Mouse (Mus musculus): ENCODE measurements around the gene Adam22.

The Adam22 gene

DNA sequence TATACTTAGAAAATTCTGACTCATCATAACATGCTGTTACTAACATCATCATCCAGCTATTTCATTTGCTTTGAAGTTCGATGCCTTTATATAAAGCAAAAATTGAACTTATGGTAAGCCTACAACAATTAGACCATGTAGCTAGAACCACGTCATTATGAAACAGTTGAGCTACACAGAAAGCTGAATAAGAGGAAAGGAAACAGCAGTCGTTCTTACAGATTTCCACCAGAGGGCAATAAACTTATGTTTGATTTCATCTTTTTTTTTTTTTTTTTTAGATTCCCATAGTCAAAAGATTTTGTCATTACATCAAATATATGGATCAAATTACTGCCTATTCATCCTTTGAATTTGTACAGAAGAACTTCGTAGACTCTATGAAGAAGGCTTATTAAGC is 203.2 kb downstream of the Adam22 start:
- DNase-seq (ENCODE audit: low read depth, low spot score), result no peak

DNA sequence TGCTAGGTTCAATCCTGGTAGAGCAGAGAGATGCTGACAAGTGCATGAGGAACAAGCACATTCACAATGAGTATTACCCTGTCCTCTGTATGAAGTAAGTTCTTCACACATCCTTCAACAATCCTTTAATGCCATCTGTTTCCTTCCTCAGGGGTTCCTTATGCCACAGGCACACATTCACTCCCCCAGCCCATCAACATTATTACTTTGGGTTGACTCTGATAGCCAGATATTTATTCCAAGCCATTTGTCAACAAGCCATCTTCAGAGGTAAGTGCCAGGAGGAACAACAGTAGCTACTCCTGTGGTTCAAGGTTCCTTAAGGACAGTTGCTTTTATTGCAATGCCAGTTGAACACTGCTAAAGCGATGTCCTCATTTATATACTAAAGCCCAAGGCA is 216.3 kb downstream of the Adam22 start:
- no peak for DNase-seq (ENCODE audit: low read depth, low spot score)

GRCm38 (mm10) chr5:8146146-8146545 is 221.8 kb downstream of the Adam22 start:
- no peak for DNase-seq (ENCODE audit: low read depth, low spot score)

DNA sequence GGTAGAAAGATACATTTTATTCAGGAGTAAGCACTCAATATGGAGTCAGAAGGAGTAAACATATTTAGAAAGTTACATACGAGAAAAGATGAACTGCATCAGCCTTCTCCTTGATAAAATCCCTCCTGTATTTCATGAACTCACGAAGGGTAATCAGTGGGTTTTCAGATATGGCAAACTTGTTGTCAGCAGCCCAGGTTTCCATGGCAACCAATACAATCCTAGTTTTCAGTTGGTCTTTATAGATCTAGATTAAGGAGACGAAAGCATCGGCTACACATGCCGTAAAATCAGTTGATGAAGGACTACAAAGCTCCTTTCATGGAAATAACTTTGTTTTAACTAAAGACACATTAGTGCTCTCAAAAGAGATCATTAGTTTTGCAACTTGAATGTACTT is 222.5 kb downstream of the Adam22 start:
- no peak for DNase-seq (ENCODE audit: low read depth, low spot score)

DNA sequence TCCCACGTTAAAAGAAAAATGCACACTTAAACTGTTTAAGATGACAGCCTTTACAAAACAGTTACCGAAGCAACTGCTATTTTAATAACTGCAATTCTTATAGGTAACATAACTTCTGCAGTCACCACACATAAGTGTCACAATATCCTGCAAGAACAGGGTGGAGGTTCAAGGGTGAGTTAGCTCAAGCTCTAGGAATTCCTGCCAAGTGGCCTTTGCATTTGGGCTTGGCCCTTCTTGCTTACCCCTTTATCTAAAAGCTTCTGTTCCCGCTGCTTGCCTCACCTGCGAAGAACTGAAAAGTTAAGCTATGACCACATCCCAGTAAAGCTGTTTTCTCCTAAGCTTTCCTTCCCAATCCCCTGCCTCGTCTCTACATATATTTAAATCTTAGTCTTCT is 235.4 kb downstream of the Adam22 start:
- DNase-seq (ENCODE audit: low read depth, low spot score), result no peak

GRCm38 (mm10) chr5:8131918-8132317 is 236.0 kb downstream of the Adam22 start:
- no peak for DNase-seq (ENCODE audit: low read depth, low spot score)

DNA sequence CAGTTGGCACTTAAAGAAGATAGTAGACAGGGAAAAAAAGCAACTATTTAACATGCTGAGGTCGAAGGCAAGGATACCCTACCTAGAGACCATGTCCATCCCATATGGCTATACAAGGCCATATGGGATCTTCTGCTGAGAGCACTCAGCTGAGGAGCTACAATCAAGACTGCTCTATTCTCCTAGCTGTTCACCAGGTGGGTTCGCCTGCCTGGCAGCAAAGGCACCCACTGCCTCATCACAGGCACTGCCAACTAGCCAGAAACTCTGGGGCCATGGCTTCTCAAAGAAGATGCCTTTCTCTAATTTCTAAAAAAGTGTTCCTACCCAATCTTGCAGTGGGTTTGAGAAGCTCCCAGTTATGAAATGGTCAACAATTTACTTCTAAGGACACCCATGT is 238.2 kb downstream of the Adam22 start:
- DNase-seq (ENCODE audit: low read depth, low spot score), result no peak

GRCm38 (mm10) chr5:8120926-8121325 is 247.0 kb downstream of the Adam22 start:
- DNase-seq (ENCODE audit: low read depth, low spot score), result no peak

GRCm38 (mm10) chr5:8120087-8120486 is 247.9 kb downstream of the Adam22 start:
- no peak for DNase-seq (ENCODE audit: low read depth, low spot score)

DNA sequence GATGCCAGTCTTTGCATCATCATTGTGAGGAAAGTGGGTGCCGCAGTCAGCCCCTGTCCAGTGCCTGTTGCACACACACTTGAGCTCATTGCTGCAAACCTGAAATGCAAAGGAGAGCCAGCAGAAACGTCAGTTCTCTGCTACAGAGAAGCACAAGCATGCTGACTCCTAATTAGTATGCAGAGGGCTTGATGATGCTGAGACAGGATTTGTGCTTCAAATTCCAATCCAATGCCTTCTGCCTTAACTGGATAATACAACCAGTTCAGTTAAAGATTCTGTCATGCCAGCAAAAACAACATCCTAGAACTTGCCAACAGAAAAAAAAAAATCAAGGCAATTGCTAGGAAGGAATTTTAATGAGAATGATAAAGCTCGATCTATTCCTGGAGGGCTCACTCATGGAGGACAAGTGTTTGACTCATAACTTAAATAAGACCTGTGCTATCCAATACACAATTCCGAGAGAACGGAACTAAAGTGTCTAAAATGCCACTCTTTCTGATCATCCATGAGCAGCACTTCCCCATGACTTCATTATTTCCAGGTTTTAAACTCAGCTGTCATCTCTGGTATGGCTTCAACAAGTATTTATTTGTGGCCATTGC is 251.3 kb downstream of the Adam22 start:
- no peak for DNase-seq (ENCODE audit: low read depth, low spot score)

GRCm38 (mm10) chr5:8112246-8112645 is 255.7 kb downstream of the Adam22 start:
- DNase-seq (ENCODE audit: low read depth, low spot score), result no peak

DNA sequence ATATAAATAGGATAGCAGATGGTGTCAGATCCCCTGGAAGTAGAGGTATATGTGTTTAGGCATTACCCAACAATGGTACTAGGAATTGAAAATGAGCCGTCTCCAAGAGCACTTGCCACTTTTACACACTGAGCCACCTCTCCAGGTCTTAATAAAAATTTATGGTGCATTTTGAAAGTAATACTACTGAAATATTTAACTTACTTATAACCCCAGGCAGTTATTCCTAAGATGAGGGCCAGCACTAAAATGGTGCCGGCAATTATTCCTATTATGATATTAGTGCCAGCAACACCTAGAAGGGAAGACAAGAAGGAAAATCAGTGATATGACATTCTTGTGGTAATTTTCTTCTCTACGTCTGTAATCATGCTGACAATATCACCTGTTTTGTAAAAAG is 256.3 kb downstream of the Adam22 start:
- no peak for DNase-seq (ENCODE audit: low read depth, low spot score)

- DNase-seq (ENCODE audit: low read depth, low spot score), result no peak
These were observed 272.3 kb downstream of the Adam22 start for GRCm38 (mm10) chr5:8095689-8096088.

DNA sequence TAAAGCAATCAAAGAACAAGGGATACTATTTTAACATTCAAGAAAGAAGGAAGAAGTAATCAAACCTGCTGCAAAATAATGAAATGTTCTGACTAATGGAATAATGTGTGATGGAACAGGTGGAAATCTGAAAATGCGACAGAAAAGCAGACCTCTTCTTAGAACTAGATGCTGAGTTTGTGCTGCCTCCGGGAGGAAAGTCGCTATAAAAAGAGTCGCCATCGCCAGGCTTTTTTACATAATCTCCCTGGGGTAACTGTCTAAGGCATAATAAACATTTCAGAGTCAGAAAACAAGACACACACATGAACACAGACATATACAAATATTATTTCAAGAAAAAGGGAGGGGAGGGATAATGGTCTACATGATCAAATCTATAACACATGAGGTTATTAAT is 273.0 kb downstream of the Adam22 start:
- no peak for DNase-seq (ENCODE audit: low read depth, low spot score)

GRCm38 (mm10) chr5:8088147-8088546 is 279.8 kb downstream of the Adam22 start:
- DNase-seq (ENCODE audit: low read depth, low spot score), result no peak

DNA sequence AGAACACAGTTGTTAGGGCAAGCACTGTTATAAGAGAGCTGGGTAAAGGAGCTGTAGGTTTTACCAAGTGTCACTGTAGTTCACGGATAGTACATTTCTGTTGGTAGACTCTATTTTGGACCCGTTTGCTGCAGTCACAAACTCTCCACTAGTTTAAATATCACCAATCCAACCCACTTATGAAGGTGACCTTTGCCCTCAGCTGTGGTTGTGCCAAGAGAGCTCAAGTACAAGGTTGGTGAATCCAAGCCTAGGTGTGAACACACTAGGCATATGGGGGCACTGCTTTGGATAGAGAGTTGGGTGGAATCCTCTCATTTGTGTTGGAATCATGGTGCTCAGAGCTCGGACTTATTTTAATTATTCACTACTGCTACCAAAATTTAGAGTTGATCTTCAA is 282.3 kb downstream of the Adam22 start:
- DNase-seq (ENCODE audit: low read depth, low spot score), result no peak

DNA sequence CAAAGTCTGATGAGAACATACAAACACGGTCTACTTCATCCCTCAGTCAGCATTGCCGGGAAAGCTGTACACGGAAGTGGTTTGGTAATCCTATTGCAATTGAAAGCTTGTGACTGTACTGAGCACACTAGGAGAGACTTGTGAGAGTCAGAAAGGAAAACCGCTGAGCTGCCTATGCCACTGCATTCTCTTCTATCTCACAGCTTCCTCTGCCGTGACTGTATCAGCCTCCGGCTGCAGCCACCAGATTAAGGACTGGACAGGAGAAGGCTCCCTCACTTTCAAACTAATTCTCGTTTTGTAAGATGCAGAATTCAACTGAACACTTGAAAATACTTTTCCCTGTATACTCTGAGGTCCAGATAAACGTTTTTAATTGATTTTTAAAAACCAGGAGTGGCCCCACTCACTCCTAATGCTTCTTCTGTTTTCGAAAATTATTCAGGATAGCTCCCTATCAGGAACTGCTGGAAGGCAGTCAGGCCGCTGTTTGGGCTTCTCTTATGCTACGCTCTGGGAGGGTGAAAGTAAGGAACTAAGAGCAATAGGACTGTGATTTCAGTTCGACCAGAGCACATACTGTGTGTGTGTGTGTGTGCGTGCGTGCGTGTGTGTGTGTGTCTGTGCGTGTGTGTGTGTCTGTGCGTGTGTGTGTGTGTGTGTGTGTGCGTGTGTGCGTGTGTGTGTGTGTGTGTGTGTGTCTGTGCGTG is 285.0 kb downstream of the Adam22 start:
- DNase-seq (ENCODE audit: low read depth, low spot score), result no peak

DNA sequence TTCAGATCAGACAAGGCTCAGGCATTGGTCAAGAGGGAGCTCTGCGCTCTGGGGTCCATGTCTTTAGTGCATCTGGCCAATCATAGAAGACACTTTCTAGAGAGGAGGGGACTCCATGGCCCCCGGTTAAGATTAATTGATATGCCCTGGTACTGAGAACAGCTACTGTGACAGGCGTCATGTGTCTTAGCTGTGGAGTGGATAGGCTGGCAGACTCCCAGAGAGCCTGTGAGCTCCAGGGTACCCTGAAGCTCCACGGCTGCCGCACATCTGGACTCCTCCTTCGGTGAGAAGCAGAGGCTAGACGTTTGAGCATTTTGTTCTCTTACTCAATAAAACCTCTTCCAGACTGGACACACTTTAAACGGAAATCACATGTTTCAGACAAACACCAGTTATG is 290.5 kb downstream of the Adam22 start:
- no peak for DNase-seq (ENCODE audit: low read depth, low spot score)

GRCm38 (mm10) chr5:8073901-8074561 is 293.9 kb downstream of the Adam22 start:
- no peak for DNase-seq (ENCODE audit: low read depth, low spot score)

DNA sequence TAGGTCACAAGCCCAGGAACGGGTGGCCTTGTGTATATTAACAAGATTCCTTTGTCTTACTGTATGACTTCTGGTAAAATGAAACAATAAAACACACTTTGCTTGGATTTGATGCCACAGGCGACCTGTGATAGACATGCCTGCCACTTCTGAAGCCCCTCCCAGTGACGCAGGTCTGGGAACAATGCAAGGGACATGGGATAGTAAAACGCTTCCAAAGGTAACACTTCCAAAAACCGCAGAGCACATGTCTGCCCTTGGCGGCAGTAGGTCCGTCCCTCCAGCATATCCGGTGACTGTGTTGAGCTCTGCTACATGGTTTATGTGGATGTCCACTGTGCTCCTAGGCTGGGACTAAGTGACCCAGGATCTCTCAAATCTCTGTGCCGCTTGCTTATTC is 294.6 kb downstream of the Adam22 start:
- no peak for DNase-seq (ENCODE audit: low read depth, low spot score)

DNA sequence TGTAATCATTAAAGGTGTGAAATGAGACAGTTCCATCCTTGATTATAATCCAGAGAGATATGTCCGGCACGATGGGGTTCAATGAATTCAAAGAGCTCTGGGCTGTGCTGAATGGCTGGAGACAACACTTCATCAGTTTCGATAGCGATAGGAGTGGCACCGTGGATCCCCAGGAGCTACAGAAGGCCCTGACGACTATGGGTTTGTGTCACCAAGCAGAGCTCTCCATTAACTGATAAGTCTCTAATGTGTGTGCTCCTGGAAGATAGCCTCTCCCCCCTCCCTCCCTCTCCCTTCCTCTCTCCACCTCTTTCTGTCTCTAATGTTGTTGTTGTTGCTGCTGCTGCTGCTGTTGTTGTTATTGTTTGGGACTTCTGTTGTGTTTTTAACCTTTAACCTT is 304.8 kb downstream of the Adam22 start:
- no peak for DNase-seq (ENCODE audit: low read depth, low spot score)

- no peak for DNase-seq (ENCODE audit: low read depth, low spot score)
These were observed 305.5 kb downstream of the Adam22 start for GRCm38 (mm10) chr5:8062469-8062868.

DNA sequence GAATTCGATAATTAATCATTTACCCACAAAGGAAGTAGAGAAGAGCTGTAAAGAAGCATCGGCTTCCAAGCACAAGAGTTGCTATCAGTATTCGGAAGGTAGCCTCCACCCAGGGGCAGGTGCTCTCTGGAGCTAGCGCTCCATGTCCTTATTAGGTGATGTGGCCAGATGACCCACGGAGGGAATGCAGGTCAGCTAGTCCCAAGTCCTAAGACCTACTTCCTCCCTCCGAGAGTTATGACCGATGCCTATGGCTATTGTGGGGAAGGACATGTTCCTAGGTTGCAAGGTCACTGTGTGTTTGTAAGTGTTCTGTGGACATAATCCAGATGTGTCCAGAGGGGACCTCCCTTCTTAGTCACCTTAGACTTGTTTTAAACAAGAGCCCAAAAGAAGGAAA is 309.9 kb downstream of the Adam22 start:
- no peak for DNase-seq (ENCODE audit: low read depth, low spot score)

Data from retina, adult 2 months (tissue).